Mouse (Mus musculus) ES-E14 (cell line): ENCODE measurements around the gene Iars. TPM values are rescaled to one million over a fixed set of nuclear protein-coding genes. Genes with fewer than 3 reads are reported as not detected.
A peak's percentile ranks its signal among the peaks of the same experiment; 100 is the strongest.

Experiments
- DNase-seq: peaks from one replicate; pipeline ENCODE4 v3.0.0-alpha.2; 2013; ENCODE audit warnings: low read depth, low spot score
- H3K27ac ChIP-seq: 2 replicates; pipeline ENCODE4 v1.5.1; 2012; ENCODE audit warnings: low read depth, mild to moderate bottlenecking, low read length, moderate library complexity, mixed read lengths; ENCODE audit not compliant: poor library complexity, insufficient read depth, severe bottlenecking
- H3K36me3 ChIP-seq: 2 replicates; pipeline ENCODE4 v1.6.1; 2012; ENCODE audit warnings: mild to moderate bottlenecking, low read length, moderate library complexity, mixed read lengths; ENCODE audit not compliant: control insufficient read depth, poor library complexity, insufficient read depth, severe bottlenecking
- H3K4me1 ChIP-seq, 2 experiments: fragments of 150-350 bp in 1 of 2; sonication (generic) in 1 of 2; 2 replicates each; pipeline ENCODE4 v1.6.1; 2012; ENCODE audit warnings: low read length in 2 of 2, mild to moderate bottlenecking in 1 of 2, mixed read lengths in 1 of 2; ENCODE audit not compliant: control insufficient read depth in 2 of 2, insufficient read depth in 2 of 2, poor library complexity in 1 of 2
- H3K4me3 ChIP-seq, 2 experiments: fragments of 150-350 bp in 1 of 2; sonication (generic) in 1 of 2; 2 replicates each; pipeline ENCODE4 v1.5.1; 2012; ENCODE audit warnings: low read length in 2 of 2, low read depth in 1 of 2, mild to moderate bottlenecking in 1 of 2, mixed read lengths in 1 of 2; ENCODE audit not compliant: insufficient read depth in 1 of 2, poor library complexity in 1 of 2, severe bottlenecking in 1 of 2
- H3K9ac ChIP-seq: 2 replicates; pipeline ENCODE4 v1.6.1; 2012; ENCODE audit warnings: low read depth, mild to moderate bottlenecking, low read length, mixed read lengths; ENCODE audit not compliant: poor library complexity, insufficient read depth, severe bottlenecking
- H3K9me3 ChIP-seq: fragments of 150-350 bp; sonication (generic); 2 replicates; pipeline ENCODE4 v1.6.1; 2012; ENCODE audit warnings: low read depth, mild to moderate bottlenecking, low read length; ENCODE audit not compliant: control insufficient read depth, insufficient read depth
- CHD2 ChIP-seq: IDR thresholded peaks from 2 replicates; pipeline ENCODE4 v1.6.1; 2014; ENCODE audit warnings: mild to moderate bottlenecking, low read depth, low read length, inconsistent platforms
- HCFC1 ChIP-seq: IDR thresholded peaks from 2 replicates; pipeline ENCODE4 v1.6.1; 2012; ENCODE audit warnings: low read length, inconsistent platforms, borderline replicate concordance; ENCODE audit not compliant: insufficient read depth
- MAFK ChIP-seq: IDR thresholded peaks from 2 replicates; pipeline ENCODE4 v1.6.1; 2014; ENCODE audit warnings: mild to moderate bottlenecking, low read depth, low read length, inconsistent platforms; ENCODE audit not compliant: insufficient read depth
- ZC3H11A ChIP-seq: IDR thresholded peaks from 2 replicates; pipeline ENCODE4 v1.6.1; 2012; ENCODE audit warnings: low read depth, mild to moderate bottlenecking, inconsistent platforms, low read length, borderline replicate concordance
- ZNF384 ChIP-seq: IDR thresholded peaks from 2 replicates; pipeline ENCODE4 v1.6.1; 2012; ENCODE audit warnings: low read depth, low read length, inconsistent platforms
- in situ Hi-C, 2 experiments: fragments of 600-800 bp; cut with MboI; formaldehyde crosslinking; loops; one replicate each; pipeline ENCODE4 v1.15.1; 2025; ENCODE audit warnings: low sequenced_read_pairs in 2 of 2, inconsistent platforms in 1 of 2; ENCODE audit not compliant: unreplicated experiment in 2 of 2
- total RNA-seq: library from RNA; depleted of rRNA; stranded (reverse); fragments of 300-350 nt; gene quantifications from 2 replicates; pipeline ENCODE4 v1.2.3, GENCODE M21; 2012

The Iars gene
- total RNA-seq, 1 experiment = 139 TPM

DNA sequence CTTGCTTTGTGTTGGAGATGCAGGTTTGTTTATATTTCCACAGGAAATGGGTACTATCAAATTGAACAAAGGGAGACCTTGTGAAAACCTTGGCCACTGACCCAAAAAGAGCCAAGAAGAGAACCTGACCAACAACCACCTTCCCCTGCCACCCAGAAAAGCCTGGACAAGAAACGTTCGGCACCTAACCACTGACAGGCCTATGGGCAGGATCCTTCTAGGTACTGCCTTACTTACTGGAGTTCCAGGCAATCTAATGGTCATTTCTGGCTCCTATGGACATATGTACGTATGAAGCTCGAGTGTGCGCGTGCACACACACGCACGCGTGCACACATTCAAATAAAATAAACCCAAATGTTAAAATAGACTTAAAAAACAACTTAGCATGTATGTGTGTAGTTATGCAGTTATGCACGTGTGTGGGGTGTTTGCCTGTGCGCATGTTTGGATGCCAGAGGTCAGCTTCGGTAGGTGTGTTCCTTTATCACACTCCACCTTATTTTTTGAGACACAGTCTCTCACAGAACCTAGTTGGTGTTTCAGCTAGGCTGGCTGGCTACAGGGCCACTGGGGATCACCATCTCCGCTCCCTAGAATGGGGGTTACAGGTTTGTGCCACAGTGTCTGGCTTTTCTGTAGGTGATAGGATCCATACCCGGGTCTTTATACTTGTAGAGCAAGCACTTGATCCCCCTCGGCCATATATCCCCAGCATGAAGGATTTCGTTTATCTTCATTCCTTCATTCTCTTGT, 59.6 kb downstream of the Iars start:
- H3K4me3 ChIP-seq = no peak overlapping the region
- no peak overlapping the region for H3K9ac ChIP-seq
- no peaks in the 10 kb centered on the region for H3K9me3 ChIP-seq
- H3K4me1 ChIP-seq = no peaks in the 10 kb centered on the region
- TF ChIP-seq ZC3H11A (no peak), MAFK (no peak), HCFC1 (no peak), ZNF384 (no peak), CHD2 (no peak)
- DNase-seq = no peak
- in situ Hi-C loops = no loop called here
- no peak overlapping the region for H3K27ac ChIP-seq
- no peaks in the 10 kb centered on the region for H3K36me3 ChIP-seq

DNA sequence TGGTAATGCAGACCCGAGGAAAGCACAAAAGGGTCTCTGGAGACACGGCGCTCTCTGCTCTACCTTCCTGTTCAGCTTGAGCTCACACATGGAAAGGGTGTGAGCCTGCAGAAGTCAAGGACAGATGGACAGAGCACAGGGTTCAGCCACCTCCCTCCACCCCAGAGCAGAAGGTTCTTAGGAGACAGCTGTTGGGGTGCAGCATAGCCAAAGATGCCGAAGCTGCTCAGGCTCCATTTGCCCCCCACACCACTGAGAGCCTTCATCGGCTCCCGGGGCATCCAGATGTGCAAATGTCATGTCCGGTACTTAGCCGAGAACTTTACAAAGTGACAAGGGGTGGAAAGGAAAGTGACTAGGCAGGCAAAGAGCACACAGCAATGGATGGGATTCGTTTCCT, 74.7 kb downstream of the Iars start:
- TF ChIP-seq HCFC1 (no peak), ZC3H11A (no peak), CHD2 (no peak), MAFK (no peak), ZNF384 (no peak)
- H3K9me3 ChIP-seq = no peaks in the 10 kb centered on the region
- in situ Hi-C loops = no loop called here
- no peaks in the 10 kb centered on the region for H3K36me3 ChIP-seq
- no peak overlapping the region for H3K27ac ChIP-seq
- H3K4me1 ChIP-seq = no peaks in the 10 kb centered on the region
- no peak overlapping the region for H3K9ac ChIP-seq
- no peak overlapping the region for H3K4me3 ChIP-seq
- DNase-seq = no peak

DNA sequence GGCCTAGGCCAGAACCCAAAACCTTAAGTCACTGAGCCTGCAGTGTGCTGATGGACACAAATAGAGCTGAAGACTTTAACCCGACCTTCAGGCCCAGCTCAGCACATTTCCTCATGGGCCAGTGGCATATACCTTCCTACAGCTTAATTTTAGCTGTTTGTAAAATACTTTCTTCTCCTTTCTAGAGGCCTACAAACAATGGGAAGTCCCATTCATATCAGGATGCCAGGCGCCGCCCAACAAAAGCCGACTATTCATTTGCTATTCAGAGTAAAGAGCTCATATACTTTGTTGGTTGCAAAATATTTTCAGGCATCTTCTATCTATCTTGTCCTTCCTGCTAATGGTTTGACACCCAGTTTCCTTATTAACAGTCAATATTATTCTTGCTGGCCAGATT, 76.1 kb downstream of the Iars start:
- no peaks in the 10 kb centered on the region for H3K4me1 ChIP-seq
- H3K9ac ChIP-seq = no peak overlapping the region
- TF ChIP-seq CHD2 (no peak), MAFK (no peak), ZNF384 (no peak)
- no peak overlapping the region for H3K4me3 ChIP-seq
- no peak for DNase-seq
- H3K27ac ChIP-seq = no peak overlapping the region
- in situ Hi-C loops = no loop called here
- no peaks in the 10 kb centered on the region for H3K36me3 ChIP-seq
- no peaks in the 10 kb centered on the region for H3K9me3 ChIP-seq

DNA sequence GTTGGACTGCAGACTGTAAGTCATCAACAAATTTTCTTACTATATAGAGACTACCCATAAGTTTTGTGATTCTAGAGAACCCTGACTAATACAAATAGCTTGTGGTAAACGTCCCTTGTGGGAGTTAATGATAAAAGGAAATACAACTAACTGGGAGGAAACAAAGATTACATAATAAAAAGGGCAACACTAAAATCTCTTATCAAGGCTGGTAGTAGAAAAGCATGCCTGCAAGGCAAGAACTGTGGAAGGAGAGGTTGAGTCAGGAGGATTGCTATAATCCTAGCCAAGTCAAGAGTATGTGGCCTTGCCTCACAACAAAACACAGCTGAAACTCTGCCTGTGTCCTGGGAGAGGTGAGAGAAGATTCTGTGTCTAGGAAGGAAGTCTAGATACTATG, 78.8 kb downstream of the Iars start:
- TF ChIP-seq CHD2 (no peak), ZC3H11A (no peak), ZNF384 (no peak), MAFK (no peak), HCFC1 (no peak)

DNA sequence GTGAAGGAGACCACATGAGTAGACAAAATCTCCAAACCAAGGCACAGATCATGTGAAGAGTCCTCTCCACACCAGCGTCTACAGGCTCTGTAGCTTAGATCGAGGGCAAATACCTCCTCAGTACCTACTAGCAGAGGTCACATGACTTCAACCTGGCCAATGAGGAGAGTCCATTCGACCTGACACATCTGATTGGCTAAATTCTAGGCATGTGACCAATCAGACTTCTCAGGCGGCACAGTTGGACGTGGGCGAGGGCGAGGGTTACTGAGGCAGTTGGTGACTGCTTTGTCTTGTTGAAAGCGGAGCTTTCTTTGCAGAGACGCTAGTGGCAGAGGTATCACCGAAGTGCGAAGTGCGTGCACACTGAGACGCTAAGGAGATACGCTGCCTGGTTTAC, 80.3 kb downstream of the Iars start:
- no peaks in the 10 kb centered on the region for H3K9me3 ChIP-seq
- no peak overlapping the region for H3K27ac ChIP-seq
- DNase-seq = peak; percentile 21
- TF ChIP-seq HCFC1 (no peak), MAFK (no peak), CHD2 (no peak), ZC3H11A (no peak), ZNF384 (no peak)
- H3K36me3 ChIP-seq = no peaks in the 10 kb centered on the region
- no peaks in the 10 kb centered on the region for H3K4me1 ChIP-seq
- in situ Hi-C loops = no loop called here
- H3K4me3 ChIP-seq = no peak overlapping the region
- H3K9ac ChIP-seq = no peak overlapping the region

More for the DNA sequence above, 78.8 kb downstream of the Iars start:
- H3K9me3 ChIP-seq = no peaks in the 10 kb centered on the region
- DNase-seq = no peak
- H3K9ac ChIP-seq = no peak overlapping the region
- no peaks in the 10 kb centered on the region for H3K36me3 ChIP-seq
- H3K4me1 ChIP-seq = no peaks in the 10 kb centered on the region
- in situ Hi-C loops = no loop called here
- H3K27ac ChIP-seq = no peak overlapping the region
- no peak overlapping the region for H3K4me3 ChIP-seq
